Mouse (Mus musculus) MEL (cell line): Measurements from ENCODE around the gene Ccdc106. TPM values are rescaled to one million over a fixed set of nuclear protein-coding genes. Genes with fewer than 3 reads are reported as not detected.

Experiments
- DNase-seq: peaks from one replicate; pipeline ENCODE4 v3.0.0; 2011; ENCODE audit warnings: low read depth, low spot score
- H3K27ac ChIP-seq: 2 replicates; pipeline ENCODE4 v1.5.1; 2012; ENCODE audit warnings: low read depth, mild to moderate bottlenecking, control low read depth, low read length, moderate library complexity; ENCODE audit not compliant: control insufficient read depth
- H3K27me3 ChIP-seq, 2 experiments: fragments of 150-350 bp in 1 of 2; sonication (generic) in 1 of 2; 2 replicates each; pipeline ENCODE4 v1.6.1; 2012; ENCODE audit warnings: low read length in 2 of 2, mild to moderate bottlenecking in 2 of 2, improper control_type of control experiment in 1 of 2, moderate library complexity in 1 of 2; ENCODE audit not compliant: insufficient read depth in 2 of 2, control insufficient read depth in 1 of 2
- H3K36me3 ChIP-seq, 2 experiments: 2 replicates each; pipeline ENCODE4 v1.6.1; 2012 to 2014; ENCODE audit warnings: low read length in 2 of 2, improper control_type of control experiment in 1 of 2, inconsistent platforms in 1 of 2, mild to moderate bottlenecking in 1 of 2; ENCODE audit not compliant: insufficient read depth in 2 of 2, control insufficient read depth in 1 of 2
- H3K4me1 ChIP-seq, 2 experiments: fragments of 150-350 bp in 1 of 2; sonication (generic) in 1 of 2; 2 replicates each; pipeline ENCODE4 v1.6.1; 2012; ENCODE audit warnings: low read length in 2 of 2, improper control_type of control experiment in 1 of 2, mild to moderate bottlenecking in 1 of 2; ENCODE audit not compliant: insufficient read depth in 2 of 2, control insufficient read depth in 1 of 2
- H3K4me3 ChIP-seq, 2 experiments: fragments of 150-350 bp in 1 of 2; sonication (generic) in 1 of 2; 2 replicates each; pipeline ENCODE4 v1.5.1; 2012; ENCODE audit warnings: low read depth in 2 of 2, low read length in 2 of 2, mild to moderate bottlenecking in 2 of 2, moderate library complexity in 2 of 2, control low read depth in 1 of 2, improper control_type of control experiment in 1 of 2; ENCODE audit not compliant: control insufficient read depth in 1 of 2, insufficient read depth in 1 of 2
- H3K79me2 ChIP-seq: 2 replicates; pipeline ENCODE4 v1.6.1; 2012; ENCODE audit warnings: mild to moderate bottlenecking, low read length, moderate library complexity; ENCODE audit not compliant: control insufficient read depth, poor library complexity, insufficient read depth
- H3K9ac ChIP-seq: 2 replicates; pipeline ENCODE4 v1.6.1; 2012; ENCODE audit warnings: low read depth, mild to moderate bottlenecking, control low read depth, low read length, moderate library complexity; ENCODE audit not compliant: control insufficient read depth, poor library complexity, severe bottlenecking
- H3K9me3 ChIP-seq: fragments of 150-350 bp; sonication (generic); replicated peaks from 2 replicates; pipeline ENCODE4 v1.6.1; 2012; ENCODE audit warnings: mild to moderate bottlenecking, low read length, improper control_type of control experiment, moderate library complexity; ENCODE audit not compliant: insufficient read depth
- CHD2 ChIP-seq: IDR thresholded peaks from 2 replicates; pipeline ENCODE4 v1.6.1; 2011; ENCODE audit warnings: low read length, improper control_type of control experiment
- CTCF ChIP-seq, 3 experiments: IDR thresholded peaks in 2 of 3; conservative IDR thresholded peaks in 1 of 3; 2 replicates each; pipeline ENCODE4 v1.5.1; 2011 to 2012; ENCODE audit warnings: low read length in 3 of 3, low read depth in 2 of 3, mild to moderate bottlenecking in 2 of 3, improper control_type of control experiment in 1 of 3, inconsistent platforms in 1 of 3, mixed read lengths in 1 of 3, moderate library complexity in 1 of 3; ENCODE audit not compliant: control insufficient read depth in 1 of 3, insufficient read depth in 1 of 3, poor library complexity in 1 of 3, severe bottlenecking in 1 of 3
- E2F4 ChIP-seq: IDR thresholded peaks from 2 replicates; pipeline ENCODE4 v1.6.1; 2011; ENCODE audit warnings: low read depth, low read length, improper control_type of control experiment, borderline replicate concordance
- ELF1 ChIP-seq: IDR thresholded peaks from 2 replicates; pipeline ENCODE4 v1.6.1; 2014; ENCODE audit warnings: low read depth, mild to moderate bottlenecking, inconsistent platforms, low read length, improper control_type of control experiment, moderate library complexity
- EP300 ChIP-seq, 2 experiments: IDR thresholded peaks; 2 replicates each; pipeline ENCODE4 v1.6.1; 2011; ENCODE audit warnings: improper control_type of control experiment in 2 of 2, low read length in 2 of 2, low read depth in 1 of 2, mild to moderate bottlenecking in 1 of 2
- ETS1 ChIP-seq: IDR thresholded peaks from 2 replicates; pipeline ENCODE4 v1.6.1; 2012; ENCODE audit warnings: low read depth, mild to moderate bottlenecking, inconsistent platforms, low read length, improper control_type of control experiment, moderate library complexity
- GABPA ChIP-seq: IDR thresholded peaks from 2 replicates; pipeline ENCODE4 v1.6.1; 2012; ENCODE audit warnings: low read depth, mild to moderate bottlenecking, inconsistent platforms, low read length, improper control_type of control experiment, moderate library complexity
- GATA1 ChIP-seq: IDR thresholded peaks from 2 replicates; pipeline ENCODE4 v1.6.1; 2011; ENCODE audit warnings: low read depth, low read length, improper control_type of control experiment
- HCFC1 ChIP-seq: IDR thresholded peaks from 2 replicates; pipeline ENCODE4 v1.6.1; 2012; ENCODE audit warnings: low read depth, mild to moderate bottlenecking, inconsistent platforms, low read length, improper control_type of control experiment, moderate library complexity
- JUND ChIP-seq: IDR thresholded peaks from 2 replicates; pipeline ENCODE4 v1.6.1; 2011; ENCODE audit warnings: low read depth, mild to moderate bottlenecking, improper control_type of control experiment, low read length
- MXI1 ChIP-seq: IDR thresholded peaks from 2 replicates; pipeline ENCODE4 v1.6.1; 2011; ENCODE audit warnings: mild to moderate bottlenecking, low read depth, low read length, improper control_type of control experiment
- MYB ChIP-seq: IDR thresholded peaks from 2 replicates; pipeline ENCODE4 v1.6.1; 2011; ENCODE audit warnings: mild to moderate bottlenecking, low read depth, low read length, improper control_type of control experiment
- NELFE ChIP-seq: IDR thresholded peaks from 2 replicates; pipeline ENCODE4 v1.6.1; 2011; ENCODE audit warnings: low read depth, low read length, improper control_type of control experiment
- POLR2A ChIP-seq, 2 experiments: IDR thresholded peaks; 2 replicates each; pipeline ENCODE4 v1.6.1; 2011 to 2012; ENCODE audit warnings: low read length in 2 of 2, mild to moderate bottlenecking in 2 of 2, control low read depth in 1 of 2, improper control_type of control experiment in 1 of 2, low read depth in 1 of 2, moderate library complexity in 1 of 2; ENCODE audit not compliant: control insufficient read depth in 1 of 2, insufficient read depth in 1 of 2, poor library complexity in 1 of 2
- POLR2AphosphoS2 ChIP-seq: IDR thresholded peaks from 2 replicates; pipeline ENCODE4 v1.6.1; 2011; ENCODE audit warnings: low read length, improper control_type of control experiment
- RAD21 ChIP-seq: IDR thresholded peaks from 2 replicates; pipeline ENCODE4 v1.6.1; 2011; ENCODE audit warnings: mild to moderate bottlenecking, low read depth, low read length, improper control_type of control experiment
- SIN3A ChIP-seq: IDR thresholded peaks from 2 replicates; pipeline ENCODE4 v1.6.1; 2012; ENCODE audit warnings: low read length, improper control_type of control experiment, inconsistent platforms
- SMC3 ChIP-seq: IDR thresholded peaks from 2 replicates; pipeline ENCODE4 v1.6.1; 2011; ENCODE audit warnings: low read depth, low read length, improper control_type of control experiment
- TAL1 ChIP-seq: IDR thresholded peaks from 2 replicates; pipeline ENCODE4 v1.6.1; 2012; ENCODE audit warnings: mild to moderate bottlenecking, inconsistent platforms, low read length, moderate library complexity, mixed read lengths
- USF2 ChIP-seq, 2 experiments: IDR thresholded peaks; 2 replicates each; pipeline ENCODE4 v1.6.1; 2011 to 2012; ENCODE audit warnings: improper control_type of control experiment in 2 of 2, low read length in 2 of 2, borderline replicate concordance in 1 of 2, inconsistent platforms in 1 of 2, low read depth in 1 of 2, mild to moderate bottlenecking in 1 of 2; ENCODE audit not compliant: insufficient read depth in 1 of 2
- ZKSCAN1 ChIP-seq: IDR thresholded peaks from 2 replicates; pipeline ENCODE4 v1.6.1; 2012; ENCODE audit warnings: low read depth, mild to moderate bottlenecking, inconsistent platforms, low read length, improper control_type of control experiment, moderate library complexity
- polyA plus RNA-seq, 2 experiments: library from polyadenylated mRNA; stranded (reverse) in 1 of 2; unstranded in 1 of 2; fragments of >175 nt in 1 of 2; fragments of >200 nt in 1 of 2; gene quantifications; 2 replicates each; pipeline versions ENCODE4 v1.2.1 to v1.2.4; 2012; ENCODE audit warnings: low replicate concordance in 2 of 2, low read depth in 1 of 2; ENCODE audit not compliant: insufficient read length in 2 of 2, insufficient read depth in 1 of 2, missing spikeins in 1 of 2
- total RNA-seq: library from RNA; depleted of rRNA; stranded (reverse); fragments of 300-350 nt; gene quantifications from 2 replicates; pipeline ENCODE4 v1.2.3, GENCODE M21; 2012

Ccdc106 gene
- total and polyA plus RNA-seq, 3 experiments, result 0.50 to 0.82 TPM; not detected in 1

DNA sequence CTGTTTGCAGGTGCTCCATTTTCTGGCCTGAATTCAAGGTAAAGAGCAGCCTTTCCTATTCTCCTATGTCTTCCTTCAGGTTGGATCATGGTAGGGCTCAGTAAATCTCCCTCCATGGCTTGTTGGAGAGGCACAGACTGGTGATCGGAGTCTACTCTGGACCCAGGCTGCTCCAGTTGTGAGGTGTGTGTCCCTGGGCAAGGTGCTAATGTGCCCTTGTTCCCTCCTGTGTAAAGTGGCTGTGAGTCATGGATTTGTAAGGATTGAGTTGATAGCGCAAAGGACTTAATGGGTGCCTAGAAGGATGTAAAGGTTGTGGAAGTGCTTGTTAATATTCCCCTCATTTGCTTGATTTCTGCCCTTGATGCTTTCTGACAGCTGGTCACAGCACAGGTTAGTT is 61.6 kb downstream of the Ccdc106 start:
- no peak overlapping the region for H3K27ac ChIP-seq

DNA sequence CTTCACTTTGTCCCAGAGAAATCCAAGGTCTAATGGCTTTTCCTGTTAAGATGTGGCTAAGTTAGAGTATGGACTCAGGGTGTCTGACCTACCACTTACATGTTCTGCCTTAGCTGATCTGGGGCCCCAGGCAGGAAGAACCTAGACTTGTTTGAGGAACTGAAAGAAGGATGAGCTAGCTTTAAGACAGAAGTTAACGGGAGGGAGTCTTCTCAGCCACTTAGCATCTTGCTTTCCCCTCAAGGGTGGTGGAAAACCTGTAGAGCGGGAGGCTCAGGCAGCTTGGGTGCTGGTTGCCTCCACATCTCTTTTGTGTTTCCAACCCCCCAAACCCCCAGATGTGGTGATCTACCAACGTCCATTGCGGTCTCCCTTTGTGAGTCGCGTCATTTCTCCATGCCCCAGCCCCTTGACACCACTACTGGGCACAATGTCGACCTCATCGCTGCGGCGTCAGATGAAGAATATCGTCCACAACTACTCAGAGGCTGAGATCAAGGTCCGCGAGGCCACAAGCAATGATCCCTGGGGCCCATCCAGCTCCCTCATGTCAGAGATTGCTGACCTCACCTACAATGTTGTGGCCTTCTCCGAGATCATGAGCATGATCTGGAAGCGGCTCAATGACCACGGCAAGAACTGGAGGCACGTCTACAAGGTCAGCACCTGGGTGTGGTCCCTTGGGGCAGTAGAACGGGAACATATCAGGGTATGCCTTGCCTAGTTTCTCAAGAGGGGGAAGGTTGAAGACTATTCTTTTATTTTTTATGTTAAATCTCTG is 63.2 kb downstream of the Ccdc106 start:
- peak; percentile 39 for DNase-seq
- Histone ChIP-seq H3K27me3 (no peaks in the 10 kb centered on the region), H3K9ac (no peak overlapping the region), H3K4me3 (no peak overlapping the region), H3K4me1 (peaks cover 8 to 34% of the 10 kb centered on the region in 2 experiments), H3K36me3 (peaks cover 9 to 38% of the 10 kb centered on the region in 2 experiments), H3K27ac (no peak overlapping the region), H3K9me3 (no peaks in the 10 kb centered on the region)
- no peak for TF ChIP-seq GABPA
- no peak for TF ChIP-seq POLR2A (IDR thresholded peaks at IDR 0.05; ENCODE audit: control insufficient read depth in 1 of 2, insufficient read depth in 1 of 2, low read depth in 1 of 2, low read length in 2 of 2, poor library complexity in 1 of 2)
- no peak for TF ChIP-seq MYB
- TF ChIP-seq HCFC1, result no peak
- no peak for TF ChIP-seq CTCF (IDR thresholded peaks at IDR 0.05 in 2 of 3, conservative IDR thresholded peaks at IDR 0.05 in 1 of 3; ENCODE audit: control insufficient read depth in 1 of 3, insufficient read depth in 1 of 3, low read depth in 2 of 3, low read length in 3 of 3, poor library complexity in 1 of 3, severe bottlenecking in 1 of 3)
- no peak for TF ChIP-seq CHD2
- TF ChIP-seq NELFE, result no peak
- no peak for TF ChIP-seq ZKSCAN1
- TF ChIP-seq, all 39 proteins: peak for 0
- H3K79me2 ChIP-seq, result peaks cover 57% of the 10 kb centered on the region

More for the DNA sequence above, 61.6 kb downstream of the Ccdc106 start:
- H3K27me3 ChIP-seq, result no peaks in the 10 kb centered on the region
- peak overlapping the region; percentile 69 to 95 for H3K4me3 ChIP-seq
- TF ChIP-seq USF2 (IDR thresholded peaks at IDR 0.05; ENCODE audit: borderline replicate concordance in 1 of 2, insufficient read depth in 1 of 2, low read depth in 1 of 2, low read length in 2 of 2) (no peak), SMC3 (no peak), E2F4 (no peak), RAD21 (no peak)
- DNase-seq, result no peak
- H3K79me2 ChIP-seq, result peaks cover 46% of the 10 kb centered on the region
- no peaks in the 10 kb centered on the region for H3K9me3 ChIP-seq
- H3K4me1 ChIP-seq, result peaks cover 8 to 34% of the 10 kb centered on the region in 2 experiments
- H3K36me3 ChIP-seq, result peaks cover 19 to 44% of the 10 kb centered on the region in 2 experiments
- peak overlapping the region; percentile 91 for H3K9ac ChIP-seq

GRCm38 (mm10) chr7:5085512-5085911 is 65.2 kb downstream of the Ccdc106 start:
- peak; percentile 53 for DNase-seq
- Histone ChIP-seq H3K4me3 (no peak overlapping the region), H3K79me2 (peaks cover 60% of the 10 kb centered on the region), H3K27me3 (no peaks in the 10 kb centered on the region), H3K9me3 (no peaks in the 10 kb centered on the region), H3K9ac (no peak overlapping the region), H3K27ac (no peak overlapping the region), H3K36me3 (peaks cover 19 to 38% of the 10 kb centered on the region in 2 experiments), H3K4me1 (peaks cover 8 to 34% of the 10 kb centered on the region in 2 experiments)
- no peak for TF ChIP-seq ETS1
- no peak for TF ChIP-seq NELFE
- no peak for TF ChIP-seq SMC3
- no peak for TF ChIP-seq MXI1
- peak; percentile 68 for TF ChIP-seq GATA1
- TF ChIP-seq POLR2AphosphoS2, result no peak
- TF ChIP-seq TAL1, result peak; percentile 52
- TF ChIP-seq HCFC1, result no peak
- TF ChIP-seq ELF1, result no peak
- peak; percentile 42 to 49; a peak in 3 of 4 replicates for TF ChIP-seq EP300 (IDR thresholded peaks at IDR 0.05; ENCODE audit: low read depth in 1 of 2, low read length in 2 of 2)
- TF ChIP-seq CTCF (IDR thresholded peaks at IDR 0.05 in 2 of 3, conservative IDR thresholded peaks at IDR 0.05 in 1 of 3; ENCODE audit: control insufficient read depth in 1 of 3, insufficient read depth in 1 of 3, low read depth in 2 of 3, low read length in 3 of 3, poor library complexity in 1 of 3, severe bottlenecking in 1 of 3), result no peak
- TF ChIP-seq MYB, result no peak
- TF ChIP-seq JUND, result no peak
- no peak for TF ChIP-seq SIN3A
- no peak for TF ChIP-seq RAD21
